Mouse (Mus musculus): ENCODE results near the gene Rapgef1.

The Rapgef1 gene

DNA sequence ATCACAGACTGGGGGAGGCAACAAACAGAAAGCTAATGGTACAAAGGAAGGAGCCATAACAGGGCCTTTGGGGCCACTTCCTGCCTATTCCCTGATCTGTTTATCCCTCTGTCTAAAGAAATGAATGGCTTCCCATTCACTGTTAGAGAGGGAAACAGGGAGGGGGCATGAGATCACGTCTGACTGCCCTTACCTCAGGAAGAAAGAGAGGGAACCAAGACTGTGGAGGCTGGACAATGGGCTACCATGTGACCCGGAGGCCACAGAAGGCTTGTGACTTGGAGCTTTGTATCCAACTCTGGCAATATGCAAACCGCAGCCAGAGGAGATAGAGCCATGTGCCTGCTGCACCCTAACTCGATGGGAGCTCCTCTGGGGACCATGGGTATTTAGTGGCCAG is 164.8 kb downstream of the Rapgef1 start:
- no peak for DNase-seq (ENCODE audit: extremely low spot score, low read depth, low spot score)

DNA sequence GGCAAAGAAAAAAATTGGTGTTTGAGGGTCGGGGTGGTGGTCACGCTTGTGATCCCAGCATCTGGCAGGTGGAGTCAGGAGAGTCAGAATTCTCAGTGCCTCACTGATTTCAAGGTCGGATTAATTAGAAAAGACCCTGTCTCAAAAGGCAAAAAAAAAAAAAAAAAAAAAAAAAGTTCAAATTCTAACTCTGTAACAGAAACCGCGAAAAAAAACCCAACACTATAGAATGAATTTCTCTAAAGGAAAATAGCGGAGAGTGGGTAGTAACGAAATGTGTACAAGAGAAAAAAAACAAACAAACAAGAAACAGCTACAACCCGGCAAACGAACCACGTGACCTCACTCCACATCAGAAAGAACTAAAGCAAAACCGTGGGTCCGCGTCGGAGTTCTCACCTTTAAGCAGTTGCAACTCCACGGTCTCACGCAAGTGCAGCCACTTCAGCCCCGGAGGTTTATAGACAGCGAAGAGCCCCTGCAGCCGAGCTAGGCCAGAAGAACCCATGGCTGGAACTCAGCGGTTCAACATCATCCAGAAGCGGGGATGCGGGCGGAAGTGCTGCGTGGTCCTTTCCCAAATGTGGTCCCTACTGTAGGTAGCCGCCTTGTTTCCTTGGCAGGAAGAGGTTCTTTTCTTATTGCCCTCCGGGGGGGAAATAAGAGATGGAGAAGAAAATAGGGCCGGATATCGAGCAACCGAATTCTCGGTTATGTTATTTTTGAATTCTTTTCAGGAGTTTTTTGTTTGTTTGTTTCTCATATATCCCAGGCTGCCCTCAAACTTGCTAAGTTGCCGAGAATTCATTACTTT is 167.8 kb downstream of the Rapgef1 start, which contains the start of gene Coq4:
Coq4 (plus strand) TSS at position 390 of the 814 bp plus-strand sequence.
- DNase-seq (ENCODE audit: extremely low spot score, low read depth, low spot score): peak; percentile 95

DNA sequence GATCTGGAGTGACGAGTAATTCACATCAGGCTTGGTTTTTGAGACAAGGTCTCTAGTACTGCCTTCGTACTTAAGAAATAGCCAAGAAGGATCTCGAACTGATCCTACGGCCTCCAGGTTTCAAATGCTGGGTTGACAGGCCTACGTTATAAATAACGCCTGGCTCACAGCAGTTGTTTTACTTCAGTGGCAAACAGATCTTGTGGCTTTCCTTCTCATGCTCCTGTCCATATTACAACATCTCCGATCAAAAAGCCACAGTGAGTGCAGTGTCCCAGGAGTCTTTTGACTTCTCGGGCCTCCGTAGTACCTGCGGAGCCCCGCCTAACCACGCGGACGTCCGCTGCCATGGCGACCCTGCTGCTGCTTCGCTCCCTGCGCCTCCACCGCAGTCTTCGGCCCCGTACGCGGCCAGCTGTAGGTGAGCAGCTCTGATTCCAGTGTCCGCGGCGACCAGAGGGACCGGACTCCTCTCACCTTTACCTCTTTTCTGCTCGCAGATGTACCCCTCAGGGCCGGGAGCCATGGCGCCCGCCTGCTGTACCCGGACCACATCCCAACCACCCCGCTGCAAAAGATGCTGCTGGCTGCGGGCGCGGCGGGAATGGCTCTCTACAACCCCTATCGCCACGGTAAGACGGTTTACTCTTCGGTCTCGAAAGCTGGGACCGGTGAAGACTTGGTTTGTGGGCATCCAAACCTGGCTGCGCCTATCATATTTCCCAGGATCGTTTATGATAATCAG is 168.6 kb downstream of the Rapgef1 start, which contains the start of gene Trub2:
Trub2 (minus strand) TSS at position 566 of the 745 bp plus-strand sequence.
- no peak for DNase-seq (ENCODE audit: extremely low spot score, low read depth, low spot score)
